Mouse (Mus musculus): ENCODE measurements at regions not wholly inside any gene's neighbourhood (a gene's known extent, or its start where the extent isn't known, plus 50 kb on each side); places are given as distances from the start of the nearest gene placed in this dataset.

DNA sequence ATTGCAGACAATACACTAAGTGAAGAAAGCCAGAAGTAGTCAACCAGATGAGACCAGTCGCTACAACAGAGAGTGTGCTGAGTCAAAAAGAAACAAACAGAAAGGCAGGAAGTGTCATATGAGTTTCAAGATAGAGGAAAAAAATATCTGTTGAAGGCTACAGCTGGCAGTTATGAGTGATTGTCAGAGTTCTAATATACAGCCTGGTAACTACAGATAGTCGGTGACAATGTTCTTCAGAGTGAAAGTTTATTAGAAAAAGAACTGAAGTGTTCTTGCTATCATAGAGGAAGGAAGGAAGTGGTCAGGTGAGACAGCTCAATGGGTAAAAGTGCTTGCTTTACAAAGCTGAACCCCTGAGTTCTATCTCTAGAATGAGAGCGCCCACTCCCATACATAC lies 499.1 kb downstream of the Adgrl2 start:
- H3K4me1 ChIP-seq (ENCODE audit: control insufficient read depth, insufficient read depth, insufficient read length, low read length), result no peaks in the 10 kb centered on the region
- WGBS, result 76% methylated on average over 3 of the region's 3 CpGs
- no peak for TF ChIP-seq CTCF (IDR thresholded peaks at IDR 0.05; ENCODE audit: extremely low read depth, insufficient read length, insufficient replicate concordance, low read depth, low read length)
- TF ChIP-seq POLR2A (IDR thresholded peaks at IDR 0.05; ENCODE audit: low read depth, low read length), result no peak
- H3K36me3 ChIP-seq (ENCODE audit: control insufficient read depth, insufficient read depth, low read length), result no peaks in the 10 kb centered on the region
- no peak overlapping the region for H3K27ac ChIP-seq (ENCODE audit: insufficient read depth, low read depth, low read length)
- H3K4me3 ChIP-seq (ENCODE audit: low read depth, low read length), result no peak overlapping the region
- no peaks in the 10 kb centered on the region for H3K27me3 ChIP-seq (ENCODE audit: control insufficient read depth, insufficient read depth, low read length)

- TF ChIP-seq CTCF (IDR thresholded peaks at IDR 0.05; ENCODE audit: extremely low read depth, insufficient read length, insufficient replicate concordance, low read depth, low read length) (no peak), POLR2A (IDR thresholded peaks at IDR 0.05; ENCODE audit: low read depth, low read length) (no peak)
- Histone ChIP-seq H3K27ac (ENCODE audit: insufficient read depth, low read depth, low read length) (no peak overlapping the region), H3K27me3 (ENCODE audit: control insufficient read depth, insufficient read depth, low read length) (no peaks in the 10 kb centered on the region), H3K4me3 (ENCODE audit: low read depth, low read length) (no peak overlapping the region), H3K4me1 (ENCODE audit: control insufficient read depth, insufficient read depth, insufficient read length, low read length) (no peaks in the 10 kb centered on the region), H3K36me3 (ENCODE audit: control insufficient read depth, insufficient read depth, low read length) (no peaks in the 10 kb centered on the region)
- WGBS, result 79% methylated on average over 4 of the region's 4 CpGs
Observed at GRCm38 (mm10) chr3:148489201-148489600, 501.2 kb downstream of the Adgrl2 start.

DNA sequence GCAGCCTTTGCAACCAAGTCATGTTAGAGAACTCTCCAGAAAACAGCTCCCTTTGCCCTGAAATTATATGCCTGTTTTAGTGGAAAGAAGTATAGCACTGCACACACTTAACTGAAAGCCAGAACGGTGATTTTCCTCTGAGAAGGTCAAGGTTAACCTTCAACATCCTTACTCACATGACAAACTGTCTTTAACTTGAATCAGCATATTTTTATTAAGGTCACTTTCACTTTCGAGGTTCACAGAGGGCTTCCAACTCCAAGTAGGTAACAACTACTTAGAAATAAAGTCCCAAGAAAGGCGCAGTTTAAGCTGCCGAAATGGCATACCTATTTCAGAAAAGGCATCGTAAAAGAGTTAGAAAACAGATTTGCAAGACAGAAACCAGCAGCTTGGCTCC lies 502.4 kb downstream of the Adgrl2 start:
- 68% methylated on average over 5 of the region's 5 CpGs for WGBS
- H3K27ac ChIP-seq (ENCODE audit: insufficient read depth, low read depth, low read length), result no peak overlapping the region
- no peaks in the 10 kb centered on the region; the same call in 1 of the 2 replicates for H3K27me3 ChIP-seq (ENCODE audit: control insufficient read depth, insufficient read depth, low read length)
- H3K36me3 ChIP-seq (ENCODE audit: control insufficient read depth, insufficient read depth, low read length), result no peaks in the 10 kb centered on the region
- H3K4me1 ChIP-seq (ENCODE audit: control insufficient read depth, insufficient read depth, insufficient read length, low read length), result no peaks in the 10 kb centered on the region
- TF ChIP-seq POLR2A (IDR thresholded peaks at IDR 0.05; ENCODE audit: low read depth, low read length) (no peak), CTCF (IDR thresholded peaks at IDR 0.05; ENCODE audit: extremely low read depth, insufficient read length, insufficient replicate concordance, low read depth, low read length) (no peak)
- H3K4me3 ChIP-seq (ENCODE audit: low read depth, low read length), result no peak overlapping the region

GRCm38 (mm10) chr3:148475862-148476261 lies 514.5 kb downstream of the Adgrl2 start:
- 93% methylated on average over 8 of the region's 8 CpGs for WGBS
- H3K36me3 ChIP-seq (ENCODE audit: control insufficient read depth, insufficient read depth, low read length), result no peaks in the 10 kb centered on the region
- H3K4me1 ChIP-seq (ENCODE audit: control insufficient read depth, insufficient read depth, insufficient read length, low read length), result no peaks in the 10 kb centered on the region
- no peak overlapping the region for H3K4me3 ChIP-seq (ENCODE audit: low read depth, low read length)
- H3K27me3 ChIP-seq (ENCODE audit: control insufficient read depth, insufficient read depth, low read length), result no peaks in the 10 kb centered on the region
- H3K27ac ChIP-seq (ENCODE audit: insufficient read depth, low read depth, low read length), result no peak overlapping the region
- no peak for TF ChIP-seq CTCF (IDR thresholded peaks at IDR 0.05; ENCODE audit: extremely low read depth, insufficient read length, insufficient replicate concordance, low read depth, low read length)
- TF ChIP-seq POLR2A (IDR thresholded peaks at IDR 0.05; ENCODE audit: low read depth, low read length), result no peak

DNA sequence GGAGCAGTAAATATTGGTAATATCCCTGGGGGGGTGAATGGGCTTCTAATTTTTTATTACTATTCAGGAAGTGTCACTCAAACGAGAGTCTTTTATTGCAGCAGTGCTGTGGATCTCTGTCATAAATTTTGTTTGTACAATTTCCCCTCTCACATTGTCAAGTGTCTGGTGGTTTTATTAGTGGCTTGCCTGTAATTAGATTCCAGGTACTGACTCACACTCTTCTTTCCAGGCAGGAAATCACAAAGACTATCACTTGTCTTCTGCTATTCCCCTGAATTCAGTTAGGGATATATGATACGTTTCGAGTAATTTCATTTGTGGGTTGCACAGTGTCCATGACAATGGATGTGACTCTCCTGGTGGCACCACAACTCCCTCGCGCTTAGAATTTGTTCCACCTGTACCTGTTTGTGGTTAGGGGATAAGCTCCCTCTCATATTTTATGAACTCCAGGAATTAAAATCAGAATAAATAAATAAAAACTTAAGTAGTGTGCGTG lies 517.4 kb downstream of the Adgrl2 start:
- TF ChIP-seq POLR2A (IDR thresholded peaks at IDR 0.05; ENCODE audit: low read depth, low read length) (no peak), CTCF (IDR thresholded peaks at IDR 0.05; ENCODE audit: extremely low read depth, insufficient read length, insufficient replicate concordance, low read depth, low read length) (no peak)
- no peak overlapping the region for H3K4me3 ChIP-seq (ENCODE audit: low read depth, low read length)
- H3K27ac ChIP-seq (ENCODE audit: insufficient read depth, low read depth, low read length), result no peak overlapping the region
- H3K36me3 ChIP-seq (ENCODE audit: control insufficient read depth, insufficient read depth, low read length), result no peaks in the 10 kb centered on the region
- no peaks in the 10 kb centered on the region for H3K4me1 ChIP-seq (ENCODE audit: control insufficient read depth, insufficient read depth, insufficient read length, low read length)
- H3K27me3 ChIP-seq (ENCODE audit: control insufficient read depth, insufficient read depth, low read length), result no peaks in the 10 kb centered on the region
- 67% methylated on average over 6 of the region's 6 CpGs for WGBS

DNA sequence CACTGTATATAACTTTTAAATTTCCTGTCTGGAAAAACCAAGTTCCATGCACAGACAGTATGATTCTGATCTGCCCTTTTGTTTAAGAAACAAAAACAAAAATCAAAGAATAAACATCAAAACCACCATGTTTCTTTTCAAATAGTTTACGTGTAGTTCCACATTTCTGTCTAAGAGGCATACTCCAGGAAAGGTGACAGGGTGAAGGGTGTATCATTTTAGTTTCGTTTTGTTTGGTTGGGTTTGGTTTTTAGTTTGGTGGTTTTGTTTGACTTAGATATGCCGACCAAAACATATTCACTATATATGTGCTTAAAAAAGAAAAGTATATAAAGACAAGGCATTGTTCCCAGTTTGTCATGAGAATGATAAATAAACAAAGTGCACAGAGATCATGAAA lies 524.9 kb downstream of the Adgrl2 start:
- Histone ChIP-seq H3K27ac (ENCODE audit: insufficient read depth, low read depth, low read length) (no peak overlapping the region), H3K27me3 (ENCODE audit: control insufficient read depth, insufficient read depth, low read length) (no peaks in the 10 kb centered on the region), H3K4me3 (ENCODE audit: low read depth, low read length) (no peak overlapping the region), H3K4me1 (ENCODE audit: control insufficient read depth, insufficient read depth, insufficient read length, low read length) (no peaks in the 10 kb centered on the region), H3K36me3 (ENCODE audit: control insufficient read depth, insufficient read depth, low read length) (no peaks in the 10 kb centered on the region)
- TF ChIP-seq POLR2A (IDR thresholded peaks at IDR 0.05; ENCODE audit: low read depth, low read length), result no peak
- no peak for TF ChIP-seq CTCF (IDR thresholded peaks at IDR 0.05; ENCODE audit: extremely low read depth, insufficient read length, insufficient replicate concordance, low read depth, low read length)
- 50% methylated on average over 3 of the region's 3 CpGs for WGBS

GRCm38 (mm10) chr3:148462791-148463190 lies 527.6 kb downstream of the Adgrl2 start:
- H3K4me3 ChIP-seq (ENCODE audit: low read depth, low read length), result no peak overlapping the region
- no peaks in the 10 kb centered on the region for H3K4me1 ChIP-seq (ENCODE audit: control insufficient read depth, insufficient read depth, insufficient read length, low read length)
- TF ChIP-seq POLR2A (IDR thresholded peaks at IDR 0.05; ENCODE audit: low read depth, low read length) (no peak), CTCF (IDR thresholded peaks at IDR 0.05; ENCODE audit: extremely low read depth, insufficient read length, insufficient replicate concordance, low read depth, low read length) (no peak)
- 95% methylated on average over 10 of the region's 10 CpGs for WGBS
- H3K27me3 ChIP-seq (ENCODE audit: control insufficient read depth, insufficient read depth, low read length), result no peaks in the 10 kb centered on the region
- H3K27ac ChIP-seq (ENCODE audit: insufficient read depth, low read depth, low read length), result no peak overlapping the region
- no peaks in the 10 kb centered on the region for H3K36me3 ChIP-seq (ENCODE audit: control insufficient read depth, insufficient read depth, low read length)
